Mouse (Mus musculus): ENCODE measurements around the gene Dbf4. TPM values are rescaled to one million over a fixed set of nuclear protein-coding genes. Genes with fewer than 3 reads are reported as not detected.

Dbf4 gene
- polyA plus RNA-seq, 1 experiment from 2014 or later: 36.3 TPM

GRCm38 (mm10) chr5:8356885-8357651 is 65.4 kb downstream of the Dbf4 start:
- WGBS: 46% methylated on average over 13 of the region's 13 CpGs
- no peak overlapping the region for H3K9ac ChIP-seq
- H3K4me3 ChIP-seq (replicated peaks): no peak overlapping the region
- H3K36me3 ChIP-seq: no peaks in the 10 kb centered on the region
- H3K4me1 ChIP-seq (replicated peaks): no peaks in the 10 kb centered on the region
- H3K4me2 ChIP-seq (replicated peaks): no peak overlapping the region
- ATAC-seq: no peak
- no peaks in the 10 kb centered on the region for H3K9me3 ChIP-seq
- H3K27ac ChIP-seq: no peak overlapping the region
- no peaks in the 10 kb centered on the region for H3K27me3 ChIP-seq (replicated peaks)

- H3K4me3 ChIP-seq (replicated peaks): no peak overlapping the region
- no peak for ATAC-seq
- WGBS: 43% methylated on average over 2 of the region's 2 CpGs
Observed at GRCm38 (mm10) chr5:8356326-8356725, 66.2 kb downstream of the Dbf4 start.

GRCm38 (mm10) chr5:8349557-8349956 is 73.0 kb downstream of the Dbf4 start:
- Histone ChIP-seq H3K4me3 (replicated peaks) (no peak overlapping the region), H3K4me2 (replicated peaks) (no peak overlapping the region), H3K9ac (no peak overlapping the region), H3K9me3 (no peaks in the 10 kb centered on the region), H3K4me1 (replicated peaks) (no peaks in the 10 kb centered on the region), H3K36me3 (no peaks in the 10 kb centered on the region), H3K27ac (no peak overlapping the region), H3K27me3 (replicated peaks) (no peaks in the 10 kb centered on the region)
- 64% methylated on average over 10 of the region's 10 CpGs for WGBS
- no peak for ATAC-seq

More at GRCm38 (mm10) chr5:8356326-8356725, 66.2 kb downstream of the Dbf4 start:
- Histone ChIP-seq H3K4me1 (replicated peaks) (no peaks in the 10 kb centered on the region), H3K27me3 (replicated peaks) (no peaks in the 10 kb centered on the region), H3K9ac (no peak overlapping the region), H3K27ac (no peak overlapping the region), H3K36me3 (no peaks in the 10 kb centered on the region), H3K9me3 (no peaks in the 10 kb centered on the region), H3K4me2 (replicated peaks) (no peak overlapping the region)

Other genes starting within 250 kb of the Dbf4 start
- 4.5 and 6.2 TPM in 2 replicates for gene Adam22, start 54.6 kb downstream of the Dbf4 start, polyA plus RNA-seq (2015; fragmentation: Nextera tagmentation; extraction: Ambion mirVana)
- 9.2 and 10.1 TPM in 2 replicates for gene Slc25a40, start 134 bp upstream of the Dbf4 start, polyA plus RNA-seq (2015; fragmentation: Nextera tagmentation; extraction: Ambion mirVana)
- 5.6 and 7.2 TPM in 2 replicates for gene Rundc3b, start 200.2 kb upstream of the Dbf4 start, polyA plus RNA-seq (2015; fragmentation: Nextera tagmentation; extraction: Ambion mirVana)
- 8.7 and 9.4 TPM in 2 replicates for gene Abcb1a, start 237.4 kb upstream of the Dbf4 start, polyA plus RNA-seq (2015; fragmentation: Nextera tagmentation; extraction: Ambion mirVana)